Mouse (Mus musculus): Measurements from ENCODE around the gene Rprd1b. TPM values are rescaled to one million over a fixed set of nuclear protein-coding genes. Genes with fewer than 3 reads are reported as not detected.

Rprd1b gene
- polyA plus RNA-seq, 1 experiment from 2014 or later, result 48.9 TPM

GRCm38 (mm10) chr2:158005641-158006040, 22.7 kb upstream of the Rprd1b start:
- WGBS, result 96% methylated on average over 4 of the region's 4 CpGs
- Histone ChIP-seq H3K4me3 (replicated peaks) (no peak overlapping the region), H3K27me3 (no peaks in the 10 kb centered on the region), H3K4me1 (no peaks in the 10 kb centered on the region), H3K9ac (no peak overlapping the region), H3K9me3 (replicated peaks) (no peaks in the 10 kb centered on the region), H3K27ac (no peak overlapping the region), H3K4me2 (no peak overlapping the region), H3K36me3 (peaks cover 52% of the 10 kb centered on the region)
- no peak for ATAC-seq (replicated peaks; ENCODE audit: low FRiP score)

DNA sequence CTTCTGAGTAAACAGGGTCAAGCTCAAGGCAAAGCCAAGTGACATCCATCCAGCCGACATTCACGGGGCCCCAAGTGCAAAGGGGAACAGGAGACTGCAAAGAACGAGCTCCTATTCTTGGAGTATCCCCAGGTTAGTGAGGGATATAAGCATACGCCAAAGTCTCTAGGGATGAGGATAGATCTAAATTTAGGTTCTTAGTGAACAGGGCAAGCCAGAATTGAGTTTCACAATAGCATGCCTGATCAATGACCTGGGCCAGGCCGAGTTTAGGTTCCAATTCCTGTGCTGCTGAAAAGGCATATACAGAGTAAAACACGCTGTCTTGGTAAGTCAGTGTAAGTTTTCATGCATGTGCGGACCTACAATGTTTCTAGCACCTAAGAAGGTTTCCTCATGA, 18.9 kb upstream of the Rprd1b start:
- H3K9ac ChIP-seq, result no peak overlapping the region
- ATAC-seq (replicated peaks; ENCODE audit: low FRiP score), result no peak
- H3K4me3 ChIP-seq (replicated peaks), result no peak overlapping the region
- H3K4me1 ChIP-seq, result no peaks in the 10 kb centered on the region
- no peaks in the 10 kb centered on the region for H3K27me3 ChIP-seq
- H3K4me2 ChIP-seq, result no peak overlapping the region
- H3K9me3 ChIP-seq (replicated peaks), result no peaks in the 10 kb centered on the region
- H3K36me3 ChIP-seq, result peaks cover 55% of the 10 kb centered on the region
- WGBS, result 80% methylated on average over 7 of the region's 7 CpGs
- no peak overlapping the region for H3K27ac ChIP-seq

GRCm38 (mm10) chr2:158012608-158013007, 15.7 kb upstream of the Rprd1b start:
- Histone ChIP-seq H3K4me2 (no peak overlapping the region), H3K4me3 (replicated peaks) (no peak overlapping the region), H3K9ac (no peak overlapping the region), H3K4me1 (no peaks in the 10 kb centered on the region), H3K27ac (no peak overlapping the region), H3K27me3 (no peaks in the 10 kb centered on the region), H3K9me3 (replicated peaks) (no peaks in the 10 kb centered on the region), H3K36me3 (peaks cover 23% of the 10 kb centered on the region)
- ATAC-seq (replicated peaks; ENCODE audit: low FRiP score), result no peak
- 89% methylated on average over 3 of the region's 3 CpGs for WGBS

GRCm38 (mm10) chr2:158017330-158017729, 11.0 kb upstream of the Rprd1b start:
- Histone ChIP-seq H3K4me1 (no peaks in the 10 kb centered on the region), H3K4me2 (no peak overlapping the region), H3K27me3 (no peaks in the 10 kb centered on the region), H3K27ac (no peak overlapping the region), H3K9me3 (replicated peaks) (no peaks in the 10 kb centered on the region), H3K9ac (no peak overlapping the region), H3K36me3 (no peaks in the 10 kb centered on the region), H3K4me3 (replicated peaks) (no peak overlapping the region)
- ATAC-seq (replicated peaks; ENCODE audit: low FRiP score), result no peak
- WGBS, result 91% methylated on average over 4 of the region's 4 CpGs

DNA sequence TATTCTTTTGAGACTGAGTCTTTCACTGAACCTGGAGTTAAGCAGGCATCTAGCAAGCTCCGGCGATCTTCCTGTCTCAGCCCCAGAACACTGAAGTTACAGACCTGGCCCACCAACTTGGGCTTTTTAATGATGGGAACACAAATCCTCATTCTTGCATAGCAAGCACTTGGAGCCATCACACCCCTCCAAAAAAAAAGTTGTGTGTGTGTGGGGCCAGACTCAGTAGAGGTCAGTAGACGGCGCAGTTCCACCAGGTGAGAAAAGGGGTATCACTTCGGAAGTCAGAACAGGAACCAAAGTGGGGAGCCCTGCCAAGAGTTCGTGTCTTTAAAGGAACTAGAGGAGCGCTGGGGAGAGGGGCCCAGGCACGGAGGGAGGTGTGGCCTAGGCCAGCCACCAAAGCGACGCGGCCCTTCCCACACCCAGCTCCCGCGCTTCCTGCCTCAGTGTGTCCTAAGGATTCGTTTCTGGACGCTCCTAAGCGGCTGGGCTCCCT, 393 bp upstream of the Rprd1b start:
- 2% methylated on average over 16 of the region's 16 CpGs for WGBS
- no peak for ATAC-seq (replicated peaks; ENCODE audit: low FRiP score)
- peak overlapping the region; percentile 98 for H3K27ac ChIP-seq

GRCm38 (mm10) chr2:158030007-158030406, 1.7 kb downstream of the Rprd1b start:
- Histone ChIP-seq H3K4me1 (peaks cover 41% of the 10 kb centered on the region), H3K9ac (no peak overlapping the region), H3K27me3 (no peaks in the 10 kb centered on the region), H3K9me3 (replicated peaks) (no peaks in the 10 kb centered on the region), H3K27ac (no peak overlapping the region), H3K4me2 (peak overlapping the region; percentile 79), H3K4me3 (replicated peaks) (peak overlapping the region; percentile 68), H3K36me3 (peaks cover 10% of the 10 kb centered on the region)
- ATAC-seq (replicated peaks; ENCODE audit: low FRiP score), result no peak
- WGBS, result 75% methylated on average over 7 of the region's 7 CpGs

More for the DNA sequence above, 393 bp upstream of the Rprd1b start:
- H3K36me3 ChIP-seq, result peaks cover 5% of the 10 kb centered on the region
- peak overlapping the region; percentile 89 for H3K9ac ChIP-seq
- peak overlapping the region; percentile 79 for H3K4me2 ChIP-seq
- peak overlapping the region; percentile 68 for H3K4me3 ChIP-seq (replicated peaks)
- peaks cover 41% of the 10 kb centered on the region for H3K4me1 ChIP-seq
- no peaks in the 10 kb centered on the region for H3K27me3 ChIP-seq
- no peaks in the 10 kb centered on the region for H3K9me3 ChIP-seq (replicated peaks)

DNA sequence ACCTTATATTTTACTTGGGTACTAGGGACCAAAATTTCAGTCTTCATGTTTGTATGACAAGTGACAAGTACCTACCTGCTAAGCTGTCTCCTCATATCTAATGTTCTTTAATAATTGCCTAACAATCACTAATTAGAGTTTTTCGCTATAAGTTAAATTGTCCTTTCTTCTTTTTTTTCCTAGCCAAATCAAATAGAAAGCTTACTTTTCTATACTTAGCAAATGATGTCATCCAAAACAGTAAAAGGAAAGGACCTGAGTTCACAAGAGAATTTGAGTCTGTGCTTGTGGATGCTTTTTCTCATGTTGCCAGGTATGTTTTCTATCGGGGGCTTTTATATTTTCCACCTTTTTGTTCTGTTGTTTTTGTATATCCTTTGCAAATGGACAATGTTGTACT, 7.5 kb downstream of the Rprd1b start:
- H3K36me3 ChIP-seq, result peaks cover 40% of the 10 kb centered on the region
- no peaks in the 10 kb centered on the region for H3K9me3 ChIP-seq (replicated peaks)
- H3K9ac ChIP-seq, result no peak overlapping the region
- no peak overlapping the region for H3K27ac ChIP-seq
- no peak overlapping the region for H3K4me2 ChIP-seq
- WGBS, result 94% methylated on average over 2 of the region's 2 CpGs
- peaks cover 20% of the 10 kb centered on the region for H3K4me1 ChIP-seq
- ATAC-seq (replicated peaks; ENCODE audit: low FRiP score), result no peak
- no peak overlapping the region for H3K4me3 ChIP-seq (replicated peaks)
- H3K27me3 ChIP-seq, result no peaks in the 10 kb centered on the region

- no peaks in the 10 kb centered on the region for H3K27me3 ChIP-seq
- WGBS, result 87% methylated on average over 6 of the region's 6 CpGs
- no peak for ATAC-seq (replicated peaks; ENCODE audit: low FRiP score)
- H3K36me3 ChIP-seq, result peaks cover 45% of the 10 kb centered on the region
- H3K4me2 ChIP-seq, result no peak overlapping the region
- peaks cover 14% of the 10 kb centered on the region for H3K4me1 ChIP-seq
- no peak overlapping the region for H3K4me3 ChIP-seq (replicated peaks)
- H3K27ac ChIP-seq, result no peak overlapping the region
- no peaks in the 10 kb centered on the region for H3K9me3 ChIP-seq (replicated peaks)
- no peak overlapping the region for H3K9ac ChIP-seq
Observed at GRCm38 (mm10) chr2:158036408-158036807, 8.1 kb downstream of the Rprd1b start.

DNA sequence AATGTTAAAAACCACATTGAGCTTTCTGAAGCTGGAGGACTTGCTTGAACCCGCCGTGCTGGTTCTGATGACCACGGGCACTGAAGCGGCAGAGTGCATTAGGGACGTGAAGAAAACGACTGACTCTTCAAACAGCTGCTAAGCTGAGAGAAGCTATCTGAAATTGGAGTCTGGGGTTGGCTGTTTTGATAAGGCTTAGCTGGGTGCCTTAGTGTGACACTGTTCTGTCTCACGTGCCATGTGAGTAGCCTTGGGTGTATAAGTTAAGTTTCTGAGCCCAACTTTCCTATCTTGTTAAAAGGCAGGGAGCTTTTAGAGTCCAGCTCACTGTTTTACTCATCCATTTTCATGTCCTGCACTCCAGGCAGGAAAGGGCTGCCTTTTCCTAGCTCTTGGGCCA, 8.7 kb downstream of the Rprd1b start:
- Histone ChIP-seq H3K27ac (no peak overlapping the region), H3K36me3 (peaks cover 48% of the 10 kb centered on the region), H3K4me1 (peaks cover 10% of the 10 kb centered on the region; the same call in 1 of the 2 replicates), H3K4me3 (replicated peaks) (no peak overlapping the region), H3K9me3 (replicated peaks) (no peaks in the 10 kb centered on the region), H3K4me2 (no peak overlapping the region), H3K9ac (no peak overlapping the region), H3K27me3 (no peaks in the 10 kb centered on the region)
- WGBS, result 68% methylated on average over 7 of the region's 7 CpGs
- no peak for ATAC-seq (replicated peaks; ENCODE audit: low FRiP score)

GRCm38 (mm10) chr2:158037571-158037970, 9.3 kb downstream of the Rprd1b start:
- Histone ChIP-seq H3K9me3 (replicated peaks) (no peaks in the 10 kb centered on the region), H3K36me3 (peaks cover 44% of the 10 kb centered on the region), H3K27ac (no peak overlapping the region), H3K4me1 (peaks cover 4% of the 10 kb centered on the region; the same call in 1 of the 2 replicates), H3K9ac (no peak overlapping the region), H3K4me3 (replicated peaks) (no peak overlapping the region), H3K4me2 (no peak overlapping the region), H3K27me3 (no peaks in the 10 kb centered on the region)
- WGBS, result 83% methylated on average over 1 of the region's 1 CpGs
- no peak for ATAC-seq (replicated peaks; ENCODE audit: low FRiP score)

DNA sequence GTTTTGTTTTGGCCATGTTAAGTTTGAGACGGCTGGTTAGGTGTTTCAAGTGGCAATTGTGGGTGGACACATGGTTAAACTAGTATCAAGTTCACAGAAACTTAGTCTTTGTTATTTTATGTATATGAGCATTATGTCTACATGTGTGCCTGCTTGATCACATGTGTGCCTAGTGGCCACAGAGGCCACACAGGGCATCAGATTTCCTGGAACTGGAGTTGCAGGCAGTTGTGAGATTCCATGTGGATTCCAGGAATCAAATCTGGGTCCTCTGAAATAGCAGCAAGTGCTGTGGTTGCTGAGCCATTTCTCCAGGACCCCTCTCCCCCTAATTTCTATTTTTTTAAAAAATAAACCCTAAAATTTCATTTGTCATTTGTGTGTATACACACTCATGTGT, 11.4 kb downstream of the Rprd1b start:
- no peak for ATAC-seq (replicated peaks; ENCODE audit: low FRiP score)
- Histone ChIP-seq H3K27ac (no peak overlapping the region), H3K9me3 (replicated peaks) (no peaks in the 10 kb centered on the region), H3K4me2 (no peak overlapping the region), H3K4me1 (peaks cover 3% of the 10 kb centered on the region; the same call in 1 of the 2 replicates), H3K9ac (no peak overlapping the region), H3K36me3 (peaks cover 58% of the 10 kb centered on the region), H3K4me3 (replicated peaks) (no peak overlapping the region), H3K27me3 (no peaks in the 10 kb centered on the region)
- 43% methylated on average over 1 of the region's 1 CpGs for WGBS

GRCm38 (mm10) chr2:158040396-158040795, 12.1 kb downstream of the Rprd1b start:
- no peak overlapping the region for H3K27ac ChIP-seq
- no peak for ATAC-seq (replicated peaks; ENCODE audit: low FRiP score)
- WGBS, result 71% methylated on average over 2 of the region's 2 CpGs
- no peaks in the 10 kb centered on the region for H3K27me3 ChIP-seq
- no peaks in the 10 kb centered on the region for H3K9me3 ChIP-seq (replicated peaks)
- no peak overlapping the region for H3K9ac ChIP-seq
- H3K4me3 ChIP-seq (replicated peaks), result no peak overlapping the region
- H3K36me3 ChIP-seq, result peaks cover 65% of the 10 kb centered on the region
- no peak overlapping the region for H3K4me2 ChIP-seq
- peaks cover 3% of the 10 kb centered on the region; the same call in 1 of the 2 replicates for H3K4me1 ChIP-seq

DNA sequence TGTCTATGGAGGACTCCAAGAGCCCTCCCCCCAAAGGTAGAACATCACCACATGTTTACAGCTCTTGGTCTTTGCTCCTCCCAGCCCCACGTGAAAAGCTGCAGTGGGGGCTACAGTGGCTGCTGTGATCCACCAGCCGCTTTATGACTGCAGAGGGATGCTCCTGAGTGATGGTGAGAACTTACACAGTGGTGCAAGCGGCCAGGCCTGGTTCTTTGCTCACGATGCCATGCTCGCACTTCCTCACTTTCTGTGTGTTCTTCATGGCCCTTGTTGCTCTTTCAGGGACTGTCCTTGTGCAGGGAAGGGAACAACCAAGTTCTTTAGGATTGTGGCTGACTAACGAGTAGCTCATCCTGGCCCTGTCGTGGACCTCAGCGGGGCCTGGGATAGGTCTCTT, 15.2 kb downstream of the Rprd1b start:
- H3K4me3 ChIP-seq (replicated peaks), result no peak overlapping the region
- no peak overlapping the region for H3K9ac ChIP-seq
- H3K4me2 ChIP-seq, result no peak overlapping the region
- peaks cover 74% of the 10 kb centered on the region for H3K36me3 ChIP-seq
- H3K9me3 ChIP-seq (replicated peaks), result no peaks in the 10 kb centered on the region
- H3K27ac ChIP-seq, result no peak overlapping the region
- H3K27me3 ChIP-seq, result no peaks in the 10 kb centered on the region
- no peak for ATAC-seq (replicated peaks; ENCODE audit: low FRiP score)
- H3K4me1 ChIP-seq, result peaks cover 3% of the 10 kb centered on the region; the same call in 1 of the 2 replicates
- WGBS, result 81% methylated on average over 8 of the region's 8 CpGs

Data from kidney, embryonic 15.5 days (tissue).